Mouse (Mus musculus): ENCODE measurements at regions not wholly inside any gene's neighbourhood (a gene's known extent, or its start where the extent isn't known, plus 50 kb on each side); places are given as distances from the start of the nearest gene placed in this dataset.

DNA sequence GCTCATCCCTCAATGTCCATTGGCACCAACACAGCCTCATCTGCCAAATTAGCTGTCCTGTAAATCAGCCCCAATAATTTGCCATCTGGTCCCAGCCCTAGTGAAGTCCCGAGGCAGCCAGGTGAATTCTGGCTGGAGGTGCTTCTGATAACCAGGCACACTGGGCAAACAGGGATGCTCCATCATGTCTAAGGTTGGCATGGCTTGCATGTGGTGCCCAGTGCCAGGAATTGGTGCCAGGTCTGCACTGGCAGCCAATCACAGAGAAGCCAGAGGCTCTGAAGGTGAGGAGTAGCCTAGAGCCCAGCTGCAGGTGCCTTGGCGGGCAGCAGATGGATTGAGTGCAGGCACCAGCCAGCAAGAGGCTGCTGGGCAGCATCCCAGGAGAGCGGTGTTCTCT lies 226.7 kb upstream of the Mocs1 start:
- TF ChIP-seq CTCF (IDR thresholded peaks at IDR 0.05) (no peak), POLR2A (IDR thresholded peaks at IDR 0.05; ENCODE audit: insufficient read depth, low read depth, low read length) (no peak)
